In the genomic region with DNA sequence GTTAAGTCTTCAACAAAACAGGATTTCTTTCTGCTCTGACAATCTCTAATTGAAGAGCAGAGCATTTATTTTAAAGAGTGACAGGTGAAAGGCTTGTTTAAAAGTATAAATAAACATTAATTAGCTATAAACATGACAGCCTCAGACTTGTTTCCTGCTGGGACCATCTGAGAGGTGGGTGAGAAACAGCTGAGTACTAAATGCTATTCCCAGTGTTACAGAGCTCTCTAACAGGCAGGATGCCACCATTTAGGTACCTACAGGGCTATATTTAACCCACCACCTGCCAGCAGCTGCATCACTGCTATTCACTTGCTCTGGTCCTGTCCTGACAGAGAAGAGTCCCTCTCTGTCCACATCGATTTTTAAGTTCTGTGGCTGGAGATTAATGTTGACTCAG, we compare ENCODE assay signal across 19 mouse cellular contexts.
DNase-seq lines count a peak whose midpoint lies in the region; ATAC-seq and TF ChIP-seq lines count a peak whose summit lies in the region.
"Had no signal": no experiment of that assay in that cellular context is flagged by ENCODE, and none has a peak within 500 bp of the region (broad histone marks: within the 10 kb centered on the region; RNA-seq: fewer than 3 reads in every experiment).

No protein-coding gene starts in this region.

- H3K9me3 ChIP-seq in forebrain, postnatal 0 days (ENCODE audit: low read length): no peaks in the 10 kb centered on the region
- no peaks in the 10 kb centered on the region for H3K9me3 ChIP-seq in forebrain, embryonic 12.5 days
- no peaks in the 10 kb centered on the region for H3K9me3 ChIP-seq in hindbrain, postnatal 0 days (ENCODE audit: low read length)
- H3K9me3 ChIP-seq: embryonic facial prominence, embryonic 10.5 days; heart, embryonic 10.5 days; hindbrain, embryonic 13.5 days; intestine, embryonic 15.5 days had no signal

- peak; percentile 4 for DNase-seq in forebrain, postnatal 0 days
- DNase-seq in brain, adult 2 months (ENCODE audit: low read depth, low spot score): peak; percentile 37
- peak; percentile 31 to 38 for DNase-seq in layer of hippocampus, adult 8-10 months (ENCODE audit: low spot score in 2 of 2)
- peak; percentile 19 for DNase-seq in telencephalon, adult 2 months (ENCODE audit: low read depth, low spot score)
- no peak for DNase-seq in hindbrain, postnatal 0 days (ENCODE audit: low spot score)
- DNase-seq: adrenal gland, adult 2 months; adrenal gland, postnatal 25 days; cerebellum, adult 18-20 months; gastrocnemius, postnatal 10 days; heart, adult 18-20 months; heart, postnatal 10 days; heart, postnatal 4 days had no signal

- no peaks in the 10 kb centered on the region for H3K27me3 ChIP-seq in forebrain, postnatal 0 days (ENCODE audit: insufficient read depth, low read length)
- no peaks in the 10 kb centered on the region for H3K27me3 ChIP-seq in forebrain, embryonic 12.5 days
- no peaks in the 10 kb centered on the region for H3K27me3 ChIP-seq in hindbrain, postnatal 0 days (ENCODE audit: insufficient read depth, low read length)
- H3K27me3 ChIP-seq: hindbrain, embryonic 13.5 days; intestine, embryonic 15.5 days; Patski had no signal

- 85% methylated on average over 1 of the region's 1 CpGs for WGBS in forebrain, postnatal 0 days
- WGBS in forebrain, embryonic 12.5 days: 83% methylated on average over 1 of the region's 1 CpGs
- 77% methylated on average over 1 of the region's 1 CpGs for WGBS in hindbrain, postnatal 0 days

- no peak overlapping the region for H3K27ac ChIP-seq in forebrain, postnatal 0 days (ENCODE audit: low read depth, low read length)
- no peak overlapping the region for H3K27ac ChIP-seq in forebrain, embryonic 12.5 days
- H3K27ac ChIP-seq in hindbrain, postnatal 0 days: no peak overlapping the region
- H3K27ac ChIP-seq: embryonic facial prominence, embryonic 10.5 days; heart, embryonic 10.5 days; hindbrain, embryonic 13.5 days; intestine, embryonic 15.5 days had no signal

- no peak overlapping the region for H3K4me3 ChIP-seq in forebrain, postnatal 0 days (ENCODE audit: low read depth, low read length)
- H3K4me3 ChIP-seq in forebrain, embryonic 12.5 days (replicated peaks): no peak overlapping the region
- H3K4me3 ChIP-seq in hindbrain, postnatal 0 days (ENCODE audit: low read length): no peak overlapping the region
- H3K4me3 ChIP-seq: embryonic facial prominence, embryonic 10.5 days; heart, embryonic 10.5 days; hindbrain, embryonic 13.5 days; intestine, embryonic 15.5 days had no signal

- ATAC-seq in forebrain, postnatal 0 days: no peak; the same call in 1 of the 2 replicates
- ATAC-seq in forebrain, embryonic 12.5 days (ENCODE audit: low FRiP score): no peak
- ATAC-seq in hindbrain, postnatal 0 days: no peak
- ATAC-seq: activated CD4-positive, CD25-positive, alpha-beta regulatory T cell, adult 4 months; intestine, embryonic 15.5 days; Patski had no signal

- H3K9ac ChIP-seq in forebrain, postnatal 0 days: no peak overlapping the region
- no peak overlapping the region for H3K9ac ChIP-seq in forebrain, embryonic 12.5 days
- no peak overlapping the region for H3K9ac ChIP-seq in hindbrain, postnatal 0 days (replicated peaks; ENCODE audit: low read length)
- H3K9ac ChIP-seq: hindbrain, embryonic 13.5 days; intestine, embryonic 15.5 days had no signal

- 0 out of 2 replicates have a peak, but pooled peaks cover 3% of the 10 kb centered on the region for H3K4me1 ChIP-seq in forebrain, postnatal 0 days (ENCODE audit: insufficient read depth)
- H3K4me1 ChIP-seq in forebrain, embryonic 12.5 days: no peaks in the 10 kb centered on the region
- H3K4me1 ChIP-seq in hindbrain, postnatal 0 days (ENCODE audit: insufficient read depth, low read length): no peaks in the 10 kb centered on the region
- H3K4me1 ChIP-seq: embryonic facial prominence, embryonic 10.5 days; heart, embryonic 10.5 days; hindbrain, embryonic 13.5 days; intestine, embryonic 15.5 days had no signal

- no peak overlapping the region for H3K4me2 ChIP-seq in forebrain, postnatal 0 days (ENCODE audit: low read depth)
- H3K4me2 ChIP-seq in forebrain, embryonic 12.5 days: no peak overlapping the region
- H3K4me2 ChIP-seq in hindbrain, postnatal 0 days (ENCODE audit: low read depth, low read length): no peak overlapping the region
- H3K4me2 ChIP-seq: hindbrain, embryonic 13.5 days; intestine, embryonic 15.5 days had no signal

- H3K36me3 ChIP-seq in forebrain, postnatal 0 days (ENCODE audit: insufficient read depth): no peaks in the 10 kb centered on the region
- no peaks in the 10 kb centered on the region for H3K36me3 ChIP-seq in forebrain, embryonic 12.5 days (replicated peaks)
- H3K36me3 ChIP-seq in hindbrain, postnatal 0 days (ENCODE audit: insufficient read depth, low read length): no peaks in the 10 kb centered on the region
- H3K36me3 ChIP-seq: embryonic facial prominence, embryonic 10.5 days; heart, embryonic 10.5 days; hindbrain, embryonic 13.5 days; intestine, embryonic 15.5 days had no signal

- no peak for TF ChIP-seq CTCF in forebrain, postnatal 0 days (IDR thresholded peaks at IDR 0.05; ENCODE audit: low read depth)
- no peak for TF ChIP-seq CTCF in hindbrain, postnatal 0 days (IDR thresholded peaks at IDR 0.05; ENCODE audit: low read depth)
